17 mouse cellular contexts compared by ENCODE assay signal in genomic region chr9:41523969-41524368, GRCm38 (mm10).
DNase-seq lines count a peak whose midpoint lies in the region; ATAC-seq and TF ChIP-seq lines count a peak whose summit lies in the region.
"Had no signal": no experiment of that assay in that cellular context is flagged by ENCODE, and none has a peak within 500 bp of the region (broad histone marks: within the 10 kb centered on the region; RNA-seq: fewer than 3 reads in every experiment).

No protein-coding gene starts in this region.

- 98% methylated on average over 2 of the region's 2 CpGs for WGBS in midbrain, embryonic 13.5 days
- 98% methylated on average over 2 of the region's 2 CpGs for WGBS in midbrain, embryonic 10.5 days
- 97% methylated on average over 2 of the region's 2 CpGs for WGBS in forebrain, embryonic 13.5 days
- 100% methylated on average over 2 of the region's 2 CpGs for WGBS in hindbrain, postnatal 0 days

- ATAC-seq in midbrain, embryonic 13.5 days, result peak; percentile 53
- ATAC-seq in forebrain, embryonic 13.5 days, result 0 out of 2 replicates have a peak, but pooled peaks have one; percentile 7
- 0 out of 2 replicates have a peak, but pooled peaks have one; percentile 27 for ATAC-seq in hindbrain, postnatal 0 days
- no peak for ATAC-seq in megakaryocyte, adult 5-6 weeks (ENCODE audit: poor library complexity, severe bottlenecking)

- no peak for DNase-seq in midbrain, embryonic 10.5 days (ENCODE audit: low spot score)
- no peak for DNase-seq in hindbrain, postnatal 0 days (ENCODE audit: low spot score)
- DNase-seq in adrenal gland, postnatal 36 days, result no peak
- DNase-seq in frontal cortex, adult 2 months (ENCODE audit: extremely low spot score in 1 of 2, low spot score in 1 of 2), result no peak
- DNase-seq: adrenal gland, adult 2 months; cerebellum, adult 18-20 months; gastrocnemius, postnatal 10 days; heart, adult 2 months; lung, adult 2 months; thymus, adult 18-20 months had no signal

- TF ChIP-seq CTCF in hindbrain, postnatal 0 days (IDR thresholded peaks at IDR 0.05; ENCODE audit: low read depth), result no peak

- H3K9me3 ChIP-seq in midbrain, embryonic 13.5 days, result no peaks in the 10 kb centered on the region
- no peaks in the 10 kb centered on the region for H3K9me3 ChIP-seq in midbrain, embryonic 10.5 days (replicated peaks)
- no peaks in the 10 kb centered on the region for H3K9me3 ChIP-seq in forebrain, embryonic 13.5 days (replicated peaks)
- H3K9me3 ChIP-seq in hindbrain, postnatal 0 days (ENCODE audit: low read length), result no peaks in the 10 kb centered on the region
- H3K9me3 ChIP-seq: G1E; kidney, embryonic 15.5 days had no signal

- peaks cover 34% of the 10 kb centered on the region for H3K4me1 ChIP-seq in midbrain, embryonic 13.5 days (replicated peaks)
- peaks cover 26% of the 10 kb centered on the region for H3K4me1 ChIP-seq in midbrain, embryonic 10.5 days
- peaks cover 41% of the 10 kb centered on the region for H3K4me1 ChIP-seq in forebrain, embryonic 13.5 days
- H3K4me1 ChIP-seq in hindbrain, postnatal 0 days (ENCODE audit: insufficient read depth, low read length), result peaks cover 16% of the 10 kb centered on the region

- H3K4me3 ChIP-seq in midbrain, embryonic 13.5 days (replicated peaks), result no peak overlapping the region
- H3K4me3 ChIP-seq in midbrain, embryonic 10.5 days, result no peak overlapping the region
- H3K4me3 ChIP-seq in forebrain, embryonic 13.5 days, result no peak overlapping the region
- H3K4me3 ChIP-seq in hindbrain, postnatal 0 days (ENCODE audit: low read length), result no peak overlapping the region
- H3K4me3 ChIP-seq: erythroblast, embryonic 14.5 days; heart, adult 2 months; kidney, embryonic 15.5 days; left cerebral cortex, adult 2 months had no signal

- H3K27ac ChIP-seq in midbrain, embryonic 13.5 days, result peak overlapping the region; percentile 84
- H3K27ac ChIP-seq in midbrain, embryonic 10.5 days (replicated peaks), result no peak overlapping the region
- 0 out of 2 replicates have a peak overlapping the region, but pooled peaks have one; percentile 23 for H3K27ac ChIP-seq in forebrain, embryonic 13.5 days
- peak overlapping the region; percentile 78; the same call in 1 of the 2 replicates for H3K27ac ChIP-seq in hindbrain, postnatal 0 days

- H3K9ac ChIP-seq in midbrain, embryonic 13.5 days (replicated peaks), result no peak overlapping the region
- H3K9ac ChIP-seq in forebrain, embryonic 13.5 days, result no peak overlapping the region
- H3K9ac ChIP-seq in hindbrain, postnatal 0 days (replicated peaks; ENCODE audit: low read length), result no peak overlapping the region
- H3K9ac ChIP-seq: kidney, embryonic 15.5 days had no signal

- H3K4me2 ChIP-seq in midbrain, embryonic 13.5 days (replicated peaks), result no peak overlapping the region
- H3K4me2 ChIP-seq in forebrain, embryonic 13.5 days, result no peak overlapping the region
- no peak overlapping the region for H3K4me2 ChIP-seq in hindbrain, postnatal 0 days (ENCODE audit: low read depth, low read length)
- H3K4me2 ChIP-seq: kidney, embryonic 15.5 days had no signal

- H3K27me3 ChIP-seq in midbrain, embryonic 13.5 days, result no peaks in the 10 kb centered on the region
- H3K27me3 ChIP-seq in midbrain, embryonic 10.5 days (ENCODE audit: low read depth, poor library complexity, severe bottlenecking), result no peaks in the 10 kb centered on the region
- H3K27me3 ChIP-seq in forebrain, embryonic 13.5 days, result no peaks in the 10 kb centered on the region
- no peaks in the 10 kb centered on the region for H3K27me3 ChIP-seq in hindbrain, postnatal 0 days (ENCODE audit: insufficient read depth, low read length)
- H3K27me3 ChIP-seq: kidney, embryonic 15.5 days had no signal

- H3K36me3 ChIP-seq in midbrain, embryonic 13.5 days, result peaks cover 6% of the 10 kb centered on the region; the same call in 1 of the 2 replicates
- peaks cover 35% of the 10 kb centered on the region for H3K36me3 ChIP-seq in midbrain, embryonic 10.5 days
- H3K36me3 ChIP-seq in forebrain, embryonic 13.5 days (ENCODE audit: poor library complexity, severe bottlenecking), result peaks cover 5% of the 10 kb centered on the region; the same call in 1 of the 2 replicates
- H3K36me3 ChIP-seq in hindbrain, postnatal 0 days (ENCODE audit: insufficient read depth, low read length), result no peaks in the 10 kb centered on the region
- H3K36me3 ChIP-seq: G1E; kidney, embryonic 15.5 days had no signal
